Mouse (Mus musculus) heart, embryonic 13.5 days (tissue): ENCODE measurements around the gene Ccdc71. TPM values are rescaled to one million over a fixed set of nuclear protein-coding genes. Genes with fewer than 3 reads are reported as not detected.
A peak's percentile ranks its signal among the peaks of the same experiment; 100 is the strongest.

Source experiments
- ATAC-seq: fragments of 200-750 bp; cut with Nextera tagmentation; 2 replicates; pipeline ENCODE4 v1.8.0; 2017; ENCODE audit warnings: moderate TSS enrichment; ENCODE audit not compliant: insufficient number of reproducible peaks, low FRiP score, low TSS enrichment; ENCODE audit errors: extremely low read depth
- H3K27ac ChIP-seq: fragments of 300-500 bp; sonication (generic); replicated peaks from 2 replicates; pipeline ENCODE4 v1.5.1; 2015; ENCODE audit warnings: moderate library complexity, mild to moderate bottlenecking, inconsistent platforms
- H3K27me3 ChIP-seq: fragments of 300-500 bp; sonication (generic); replicated peaks from 2 replicates; pipeline ENCODE4 v1.6.1; 2015; ENCODE audit warnings: mild to moderate bottlenecking, inconsistent platforms
- H3K36me3 ChIP-seq: fragments of 300-500 bp; sonication (generic); 2 replicates; pipeline ENCODE4 v1.6.1; 2015; ENCODE audit warnings: mild to moderate bottlenecking, inconsistent platforms
- H3K4me1 ChIP-seq: fragments of 300-500 bp; sonication (generic); 2 replicates; pipeline ENCODE4 v1.6.1; 2015; ENCODE audit warnings: inconsistent platforms
- H3K4me2 ChIP-seq: fragments of 300-500 bp; sonication (generic); 2 replicates; pipeline ENCODE4 v1.6.1; 2015; ENCODE audit warnings: inconsistent platforms, mild to moderate bottlenecking, moderate library complexity
- H3K4me3 ChIP-seq: fragments of 300-500 bp; sonication (generic); 2 replicates; pipeline ENCODE4 v1.5.1; 2015; ENCODE audit warnings: moderate library complexity, mild to moderate bottlenecking, inconsistent platforms
- H3K9ac ChIP-seq: fragments of 300-500 bp; sonication (generic); 2 replicates; pipeline ENCODE4 v1.6.1; 2015; ENCODE audit warnings: inconsistent platforms, mild to moderate bottlenecking, moderate library complexity
- H3K9me3 ChIP-seq: fragments of 300-500 bp; sonication (generic); 2 replicates; pipeline ENCODE4 v1.6.1; 2016; ENCODE audit warnings: inconsistent platforms
- WGBS: fragments of 180-500 bp; shearing (Covaris S2); methylation state at CpG from one replicate; pipeline ENCODE4 v1.1.7; 2015; ENCODE audit warnings: mixed read lengths; 5-methylcytosine and 5-hydroxymethylcytosine counted together
- polyA plus RNA-seq: library from polyadenylated mRNA; unstranded; fragments of >200 nt; fragmentation: Nextera tagmentation; extraction: Ambion mirVana; gene quantifications from 2 replicates; pipeline ENCODE4 v1.2.1, GENCODE M21; 2015

Gene Ccdc71
- polyA plus RNA-seq, 1 experiment from 2014 or later: 42.7 TPM

GRCm38 (mm10) chr9:108450292-108451169 lies 9.8 kb upstream of the Ccdc71 start:
- Histone ChIP-seq H3K9ac (peak overlapping the region; percentile 89), H3K27ac (peak overlapping the region; percentile 98), H3K4me3 (peak overlapping the region; percentile 71), H3K4me2 (peak overlapping the region; percentile 94), H3K9me3 (no peaks in the 10 kb centered on the region), H3K27me3 (no peaks in the 10 kb centered on the region), H3K4me1 (peaks cover 54% of the 10 kb centered on the region), H3K36me3 (peaks cover 26% of the 10 kb centered on the region)
- 39% methylated on average over 21 of the region's 21 CpGs for WGBS
- ATAC-seq: peak; percentile 48

GRCm38 (mm10) chr9:108451170-108451493 lies 9.2 kb upstream of the Ccdc71 start:
- ATAC-seq: no peak
- Histone ChIP-seq H3K9ac (peak overlapping the region; percentile 89), H3K27me3 (no peaks in the 10 kb centered on the region), H3K4me2 (peak overlapping the region; percentile 94), H3K4me3 (peak overlapping the region; percentile 71), H3K27ac (peak overlapping the region; percentile 98), H3K4me1 (peaks cover 48% of the 10 kb centered on the region), H3K9me3 (no peaks in the 10 kb centered on the region), H3K36me3 (peaks cover 26% of the 10 kb centered on the region)
- 55% methylated on average over 6 of the region's 6 CpGs for WGBS

GRCm38 (mm10) chr9:108451519-108452160 lies 8.7 kb upstream of the Ccdc71 start:
- ATAC-seq: no peak
- H3K4me3 ChIP-seq: peak overlapping the region; percentile 71
- H3K4me2 ChIP-seq: peak overlapping the region; percentile 94
- no peaks in the 10 kb centered on the region for H3K9me3 ChIP-seq
- H3K9ac ChIP-seq: peak overlapping the region; percentile 89
- peaks cover 48% of the 10 kb centered on the region for H3K4me1 ChIP-seq
- H3K27ac ChIP-seq: peak overlapping the region; percentile 98
- H3K27me3 ChIP-seq: no peaks in the 10 kb centered on the region
- WGBS: 38% methylated on average over 6 of the region's 6 CpGs
- peaks cover 26% of the 10 kb centered on the region for H3K36me3 ChIP-seq

- H3K9ac ChIP-seq: peak overlapping the region; percentile 89
- peak overlapping the region; percentile 94 for H3K4me2 ChIP-seq
- peaks cover 48% of the 10 kb centered on the region for H3K4me1 ChIP-seq
- peak overlapping the region; percentile 98 for H3K27ac ChIP-seq
- ATAC-seq: peak; percentile 73
- peak overlapping the region; percentile 71 for H3K4me3 ChIP-seq
- no peaks in the 10 kb centered on the region for H3K9me3 ChIP-seq
- 1% methylated on average over 40 of the region's 40 CpGs for WGBS
- peaks cover 23% of the 10 kb centered on the region for H3K36me3 ChIP-seq
- H3K27me3 ChIP-seq: no peaks in the 10 kb centered on the region
These were observed 7.9 kb upstream of the Ccdc71 start for GRCm38 (mm10) chr9:108452291-108452906.

- Histone ChIP-seq H3K4me3 (peak overlapping the region; percentile 71), H3K36me3 (peaks cover 18% of the 10 kb centered on the region), H3K9me3 (no peaks in the 10 kb centered on the region), H3K27ac (peak overlapping the region; percentile 98), H3K4me2 (peak overlapping the region; percentile 94), H3K4me1 (peaks cover 48% of the 10 kb centered on the region), H3K27me3 (no peaks in the 10 kb centered on the region), H3K9ac (peak overlapping the region; percentile 89)
- WGBS: 39% methylated on average over 6 of the region's 6 CpGs
- ATAC-seq: no peak
These were observed 7.4 kb upstream of the Ccdc71 start for GRCm38 (mm10) chr9:108452911-108453310.

- H3K9ac ChIP-seq: peak overlapping the region; percentile 89
- peaks cover 12% of the 10 kb centered on the region for H3K36me3 ChIP-seq
- no peaks in the 10 kb centered on the region for H3K9me3 ChIP-seq
- peak overlapping the region; percentile 94 for H3K4me2 ChIP-seq
- H3K4me3 ChIP-seq: no peak overlapping the region
- H3K27me3 ChIP-seq: no peaks in the 10 kb centered on the region
- no peak for ATAC-seq
- H3K27ac ChIP-seq: peak overlapping the region; percentile 98
- WGBS: 64% methylated on average over 4 of the region's 4 CpGs
- peaks cover 44% of the 10 kb centered on the region for H3K4me1 ChIP-seq
These were observed 6.9 kb upstream of the Ccdc71 start for GRCm38 (mm10) chr9:108453458-108453857.

- H3K9me3 ChIP-seq: no peaks in the 10 kb centered on the region
- no peak overlapping the region for H3K27ac ChIP-seq
- no peak for ATAC-seq
- H3K27me3 ChIP-seq: no peaks in the 10 kb centered on the region
- 78% methylated on average over 6 of the region's 6 CpGs for WGBS
- H3K4me1 ChIP-seq: peaks cover 34% of the 10 kb centered on the region
- H3K4me3 ChIP-seq: no peak overlapping the region
- H3K4me2 ChIP-seq: no peak overlapping the region
- H3K9ac ChIP-seq: no peak overlapping the region
- 0 out of 2 replicates have a peak, but pooled peaks cover 3% of the 10 kb centered on the region for H3K36me3 ChIP-seq
These were observed 5.9 kb upstream of the Ccdc71 start for GRCm38 (mm10) chr9:108454429-108454828.

- ATAC-seq: no peak
- Histone ChIP-seq H3K9ac (no peak overlapping the region), H3K27ac (no peak overlapping the region), H3K4me1 (peaks cover 24% of the 10 kb centered on the region), H3K27me3 (no peaks in the 10 kb centered on the region), H3K9me3 (no peaks in the 10 kb centered on the region), H3K4me2 (no peak overlapping the region), H3K36me3 (no peaks in the 10 kb centered on the region), H3K4me3 (no peak overlapping the region)
- WGBS: 56% methylated on average over 12 of the region's 12 CpGs
These were observed 4.4 kb upstream of the Ccdc71 start for GRCm38 (mm10) chr9:108455747-108456571.

- Histone ChIP-seq H3K27ac (no peak overlapping the region), H3K9ac (no peak overlapping the region), H3K36me3 (no peaks in the 10 kb centered on the region), H3K27me3 (no peaks in the 10 kb centered on the region), H3K4me1 (peaks cover 26% of the 10 kb centered on the region), H3K4me2 (no peak overlapping the region), H3K4me3 (no peak overlapping the region), H3K9me3 (no peaks in the 10 kb centered on the region)
- 82% methylated on average over 10 of the region's 10 CpGs for WGBS
- no peak for ATAC-seq
These were observed 3.4 kb upstream of the Ccdc71 start for GRCm38 (mm10) chr9:108456953-108457352.

- 65% methylated on average over 1 of the region's 1 CpGs for WGBS
- Histone ChIP-seq H3K27ac (peak overlapping the region; percentile 92), H3K4me1 (peaks cover 28% of the 10 kb centered on the region), H3K27me3 (no peaks in the 10 kb centered on the region), H3K4me2 (peak overlapping the region; percentile 89), H3K4me3 (peak overlapping the region; percentile 85), H3K9ac (peak overlapping the region; percentile 97; the same call in 1 of the 2 replicates), H3K9me3 (no peaks in the 10 kb centered on the region), H3K36me3 (peaks cover 23% of the 10 kb centered on the region)
- ATAC-seq: no peak
These were observed 398 bp upstream of the Ccdc71 start for GRCm38 (mm10) chr9:108459939-108460318.
